Mouse (Mus musculus) monocyte, adult 5-6 weeks (primary cell): ENCODE results near the gene Lmbrd2. TPM values are rescaled to one million over a fixed set of nuclear protein-coding genes. Genes with fewer than 3 reads are reported as not detected.

Experiments used
- ATAC-seq: fragments of 153-309, 156-312 bp; replicated peaks from 2 replicates; pipeline ENCODE4 v1.8.0; 2017; ENCODE audit warnings: mild to moderate bottlenecking; ENCODE audit not compliant: low TSS enrichment, insufficient number of reproducible peaks, severe bottlenecking, poor library complexity, low FRiP score
- total RNA-seq: library from RNA; stranded (forward); fragments of 200-1000, 200-491, 200-594 nt; gene quantifications from 3 replicates; pipeline ENCODE4 v1.2.3, GENCODE M21; 2017

Lmbrd2 gene
- 8.1 to 15.4 TPM (median 10.2 TPM) in 3 replicates for total RNA-seq

DNA sequence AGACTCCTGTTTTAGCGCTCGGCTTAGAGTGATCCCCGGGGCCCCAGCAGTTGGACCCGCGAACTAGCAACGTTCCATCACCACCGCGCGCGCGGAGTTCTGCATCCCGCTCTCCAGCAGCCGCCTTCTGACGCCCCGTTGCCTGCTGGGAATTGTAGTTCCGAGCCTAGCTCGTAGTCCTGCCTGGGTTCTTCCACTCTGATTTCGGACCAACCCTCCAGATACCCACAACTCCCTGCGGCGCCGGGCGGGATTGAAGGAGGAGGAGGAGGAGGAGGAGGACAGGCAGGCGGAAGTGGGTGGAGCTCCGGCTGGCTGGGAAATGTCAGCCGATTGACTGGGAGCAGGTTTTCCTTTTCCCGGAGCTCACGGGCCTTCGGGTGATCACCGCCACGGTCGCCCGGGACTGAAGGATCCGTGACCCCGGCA lies at the start of gene Lmbrd2:
Lmbrd2 (plus strand) TSS at position 299 of the 429 bp plus-strand sequence.
- peak; percentile 100 for ATAC-seq

DNA sequence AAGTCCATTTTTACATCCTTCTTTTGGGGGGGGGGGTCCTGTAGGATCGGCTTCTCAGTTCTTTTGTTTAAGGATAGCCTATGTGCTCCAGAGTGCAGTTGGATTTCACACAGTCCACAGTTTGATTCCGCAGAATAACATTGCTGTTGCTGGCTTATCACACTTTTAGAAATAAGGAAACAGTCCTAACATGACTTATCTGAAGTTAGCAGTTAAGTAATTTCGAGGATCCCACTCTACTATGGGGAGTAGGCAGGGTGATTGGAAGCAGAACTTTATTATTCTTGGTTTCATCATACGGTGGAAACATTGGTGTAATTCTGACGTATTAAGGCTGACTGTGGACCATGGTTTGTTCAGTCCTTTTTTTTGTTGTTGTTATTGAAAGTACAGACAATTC lies 49.7 kb upstream of the Lmbrd2 start:
- no peak for ATAC-seq

- no peak for ATAC-seq
These were observed 46.6 kb upstream of the Lmbrd2 start for GRCm38 (mm10) chr15:9093598-9094365.

DNA sequence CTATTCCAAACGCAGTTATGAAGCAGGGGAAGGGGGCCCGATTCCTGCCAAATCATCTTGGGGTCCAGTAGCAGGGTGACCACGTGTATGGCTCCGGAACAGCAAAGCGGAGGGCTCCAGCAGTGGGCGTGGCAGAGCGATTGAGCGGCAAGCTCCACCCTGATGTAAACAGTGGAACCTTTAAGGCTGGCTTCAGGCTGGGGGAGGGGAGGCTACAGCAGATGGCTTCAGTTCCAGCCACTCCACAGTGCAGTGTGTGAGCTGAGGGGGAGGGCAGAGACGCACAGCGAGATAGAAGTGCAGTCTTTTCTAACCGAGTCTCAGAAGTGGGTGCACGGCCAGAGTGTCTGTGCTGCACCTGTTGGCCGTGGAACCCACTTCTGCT lies 46.0 kb upstream of the Lmbrd2 start:
- ATAC-seq, result no peak

GRCm38 (mm10) chr15:9096865-9097264 lies 43.5 kb upstream of the Lmbrd2 start:
- ATAC-seq, result no peak

DNA sequence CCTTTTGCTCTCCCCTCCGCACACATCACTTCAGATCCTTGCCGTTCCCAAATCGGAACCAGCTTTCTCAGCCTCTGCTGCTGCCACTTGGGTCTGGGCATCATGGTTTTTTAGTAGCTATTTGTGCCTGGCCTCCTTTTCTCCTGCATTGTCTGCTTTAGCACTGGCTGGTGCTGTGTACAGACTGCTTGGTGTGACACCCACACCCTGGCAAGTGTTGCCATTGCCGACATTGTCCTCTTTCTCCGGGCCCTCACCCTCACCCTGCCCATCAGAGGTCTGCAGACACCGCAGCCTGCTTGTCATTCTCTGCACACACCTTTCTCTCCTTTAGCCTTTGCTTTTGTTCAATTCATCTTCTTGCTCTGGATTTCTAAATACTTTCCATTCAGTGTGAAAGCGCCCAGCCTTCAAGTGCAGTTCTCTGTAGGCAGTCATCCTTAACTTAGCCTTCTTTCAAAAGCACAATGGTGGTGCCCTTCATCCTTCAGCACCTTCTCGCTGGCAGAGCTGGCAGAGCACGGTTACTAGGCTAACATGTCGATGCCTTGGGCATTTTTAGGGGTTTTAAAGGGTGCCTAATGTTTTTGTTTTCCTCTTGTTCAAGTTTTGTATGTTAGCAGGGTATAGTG lies 39.8 kb upstream of the Lmbrd2 start:
- no peak for ATAC-seq

- no peak for ATAC-seq
These were observed 33.9 kb upstream of the Lmbrd2 start for GRCm38 (mm10) chr15:9106303-9107074.

- no peak for ATAC-seq
These were observed 29.6 kb upstream of the Lmbrd2 start for GRCm38 (mm10) chr15:9110526-9111347.

DNA sequence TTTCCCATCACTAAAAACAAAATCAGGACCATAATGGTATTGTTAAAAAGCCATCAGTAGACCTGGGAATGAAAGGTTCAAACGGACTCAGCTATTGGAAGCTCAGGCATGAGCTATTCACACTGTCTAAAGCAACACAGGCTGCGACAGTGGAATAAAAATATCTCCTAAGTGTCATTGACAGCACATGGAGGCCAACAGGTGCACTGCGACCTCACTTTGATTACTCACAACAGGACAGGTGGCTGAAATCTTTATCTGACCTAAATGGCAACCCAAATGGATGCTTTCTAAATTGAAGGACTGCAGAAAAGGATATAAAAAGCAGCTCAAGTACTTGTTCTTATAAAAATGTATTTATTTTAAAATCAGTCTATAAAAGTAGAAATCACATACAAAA lies 28.7 kb upstream of the Lmbrd2 start:
- no peak for ATAC-seq

DNA sequence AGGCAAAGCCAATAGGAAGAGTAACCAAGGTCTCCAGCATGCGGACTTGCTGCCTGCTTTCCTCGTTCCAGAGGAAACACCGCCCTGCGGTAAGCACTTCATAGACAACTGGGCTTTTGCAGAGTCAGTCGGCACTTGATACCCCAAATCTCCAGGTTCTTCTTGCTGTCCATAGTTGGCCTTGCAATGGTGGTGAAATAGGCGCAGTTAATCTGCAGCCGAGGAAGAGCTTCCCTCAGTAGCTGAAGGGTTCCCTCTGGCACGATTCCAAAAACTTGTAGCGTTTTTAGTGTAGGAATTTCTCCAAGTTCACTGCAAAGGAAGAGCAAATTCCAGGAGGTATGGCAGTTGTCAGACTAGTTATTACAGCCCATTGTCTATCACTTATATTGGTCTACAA lies 26.8 kb upstream of the Lmbrd2 start:
- ATAC-seq, result no peak

- no peak for ATAC-seq
These were observed 26.2 kb upstream of the Lmbrd2 start for GRCm38 (mm10) chr15:9114131-9114530.

DNA sequence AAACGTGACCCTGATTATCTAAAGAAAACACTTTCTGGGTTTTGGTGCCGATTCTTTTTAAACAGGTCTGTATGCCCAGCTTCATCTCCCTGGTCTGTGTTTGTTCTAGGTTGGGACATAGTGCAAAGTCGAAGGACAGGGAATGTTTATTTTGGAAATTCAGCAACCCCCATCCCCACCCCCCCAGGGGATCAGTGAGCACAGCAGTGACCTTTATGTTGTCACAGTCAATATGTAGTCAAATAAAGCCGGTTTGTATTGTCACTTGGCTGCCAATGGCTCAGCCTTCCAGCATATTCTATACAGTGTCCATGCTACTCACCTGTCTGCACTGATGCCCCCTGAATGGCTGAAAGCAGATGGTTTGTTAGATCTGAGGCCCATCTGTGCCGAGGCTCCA lies 25.8 kb upstream of the Lmbrd2 start:
- ATAC-seq, result no peak

DNA sequence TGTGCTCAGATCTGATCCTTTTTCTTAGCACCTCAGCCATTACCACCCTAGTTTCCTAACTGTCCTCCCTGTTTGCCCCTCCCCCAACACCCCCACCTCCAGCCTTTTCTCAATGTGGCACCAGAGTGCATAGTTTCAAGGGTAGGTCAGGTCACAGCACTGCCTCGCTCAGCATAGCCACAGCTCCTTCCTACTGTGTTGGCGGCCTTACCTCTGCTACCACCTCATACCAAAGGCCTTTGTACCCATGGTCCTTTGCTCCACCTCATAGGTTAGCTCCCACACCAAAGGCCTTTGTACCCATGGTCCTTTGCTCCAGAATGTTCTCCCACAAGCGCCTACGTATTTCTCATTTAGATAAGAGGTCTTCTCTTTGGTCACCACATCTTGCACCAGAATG lies 21.5 kb upstream of the Lmbrd2 start:
- no peak for ATAC-seq

DNA sequence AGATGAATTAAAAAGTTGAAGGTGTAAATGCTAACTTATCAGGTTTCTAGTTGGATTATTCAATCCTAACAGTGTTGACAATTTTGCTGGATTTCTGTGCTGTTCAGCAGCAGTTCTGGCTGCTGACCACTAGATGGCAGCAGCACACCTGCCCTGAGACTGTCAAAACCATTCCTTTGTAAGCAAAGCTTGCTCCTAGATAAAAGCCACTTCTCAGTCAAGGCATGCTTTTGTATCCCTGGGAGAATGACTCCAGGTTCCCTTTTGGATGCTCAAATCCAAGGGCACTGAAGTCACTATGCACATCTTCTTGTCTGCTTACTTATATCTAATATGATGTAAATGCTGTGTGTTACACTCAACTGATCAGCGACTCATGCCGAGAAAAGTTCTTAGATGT lies 20.3 kb upstream of the Lmbrd2 start:
- 0 out of 2 replicates have a peak, but pooled peaks have one; percentile 56 for ATAC-seq

GRCm38 (mm10) chr15:9122989-9123388 lies 17.4 kb upstream of the Lmbrd2 start:
- ATAC-seq, result 0 out of 2 replicates have a peak, but pooled peaks have one; percentile 38

DNA sequence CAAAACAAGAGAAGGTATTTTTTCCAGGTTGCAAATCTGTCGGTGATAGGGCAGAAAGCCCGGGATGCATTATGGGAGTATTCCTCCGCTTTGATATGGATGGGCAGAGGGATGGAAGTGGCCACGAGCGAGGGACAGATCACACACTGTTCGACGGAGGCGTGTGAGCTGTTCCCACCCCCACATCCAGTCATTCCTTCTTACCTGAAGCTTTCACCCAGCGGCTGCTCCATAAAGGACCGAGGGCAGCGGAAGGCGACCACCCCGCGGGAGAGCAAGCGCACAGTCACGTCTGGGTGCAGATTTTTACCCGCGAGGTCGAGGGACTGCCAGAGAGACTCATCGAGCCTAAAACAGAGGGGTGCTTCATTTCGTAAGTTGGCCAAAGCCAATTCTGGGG lies 15.5 kb upstream of the Lmbrd2 start:
- no peak for ATAC-seq

DNA sequence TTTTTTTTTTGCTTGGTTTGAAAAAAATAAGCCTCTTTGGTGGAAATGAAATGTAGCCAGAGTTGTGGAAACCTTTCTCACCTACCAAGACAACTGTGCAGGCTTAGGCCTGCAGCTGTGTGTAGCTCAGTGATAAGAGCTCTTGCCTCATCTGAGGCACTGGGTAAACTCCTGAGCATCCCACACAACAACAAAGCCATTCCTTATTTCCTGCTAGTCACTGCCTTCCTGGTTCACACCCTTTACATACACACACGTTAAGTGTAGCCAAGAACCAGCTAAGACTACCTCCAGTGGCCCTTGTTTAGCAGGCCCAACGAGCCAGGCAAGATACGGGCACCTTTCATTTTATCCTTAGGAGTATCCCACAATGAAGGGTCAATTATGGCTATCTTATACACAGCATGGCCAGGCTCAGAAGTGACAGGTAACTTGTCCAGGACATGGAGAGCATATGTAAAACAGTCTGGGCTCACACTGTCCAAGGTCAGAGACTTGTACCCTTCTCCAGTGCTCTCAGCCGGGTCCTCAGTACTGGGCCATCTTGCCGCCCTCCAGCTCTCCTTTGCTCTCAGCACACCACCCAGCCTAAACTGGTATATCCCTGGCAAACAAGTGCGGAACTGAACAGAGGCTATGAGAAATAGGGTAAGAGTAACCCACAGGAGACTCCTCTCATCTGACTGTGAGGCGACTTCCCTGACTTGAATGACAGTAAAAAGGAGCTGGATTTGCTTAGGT lies 13.1 kb upstream of the Lmbrd2 start:
- ATAC-seq, result no peak
